ENCODE assay signal across 27 mouse cellular contexts in the genomic region with DNA sequence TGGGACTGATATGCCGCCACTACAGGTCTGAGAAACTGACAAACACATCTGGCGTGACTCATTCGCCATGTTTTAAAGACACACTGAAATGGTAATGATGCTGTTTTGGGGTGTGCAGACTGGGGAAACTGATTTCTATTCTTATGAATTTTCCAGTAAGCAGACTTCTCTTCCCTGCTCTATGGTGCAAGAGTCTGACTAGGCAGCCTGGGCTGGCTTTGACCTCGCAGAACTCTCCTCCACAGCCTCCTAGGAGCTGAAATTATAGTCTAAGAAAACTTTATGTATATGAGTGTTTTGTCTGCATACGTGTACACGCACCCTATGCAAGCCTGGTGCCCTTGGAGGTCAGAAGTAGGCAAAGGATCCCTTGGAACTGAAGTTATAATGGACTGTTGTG. TPM values are rescaled to one million over a fixed set of nuclear protein-coding genes. Genes with fewer than 3 reads are reported as not detected.
DNase-seq lines count a peak whose midpoint lies in the region.
"Had no signal": no experiment of that assay in that cellular context is flagged by ENCODE, and none has a peak within 500 bp of the region (broad histone marks: within the 10 kb centered on the region; RNA-seq: fewer than 3 reads in every experiment).

No protein-coding gene starts in this region.

- H3K27me3 ChIP-seq in embryonic facial prominence, embryonic 10.5 days (replicated peaks; ENCODE audit: low read depth, poor library complexity, severe bottlenecking), result no peaks in the 10 kb centered on the region
- H3K27me3 ChIP-seq: embryonic facial prominence, embryonic 13.5 days; forebrain, embryonic 15.5 days; hindbrain, embryonic 12.5 days; intestine, embryonic 15.5 days; liver, embryonic 13.5 days; neural tube, embryonic 12.5 days; Patski had no signal

- H3K9me3 ChIP-seq in embryonic facial prominence, embryonic 10.5 days, result no peaks in the 10 kb centered on the region
- H3K9me3 ChIP-seq: embryonic facial prominence, embryonic 13.5 days; forebrain, embryonic 10.5 days; forebrain, embryonic 15.5 days; hindbrain, embryonic 12.5 days; intestine, embryonic 15.5 days; liver, embryonic 13.5 days; neural tube, embryonic 12.5 days had no signal

- 90% methylated on average over 6 of the region's 6 CpGs for WGBS in embryonic facial prominence, embryonic 10.5 days

- DNase-seq in adrenal gland, adult 8-10 months, result peak; percentile 1
- DNase-seq in adrenal gland, adult 18-20 months (ENCODE audit: low spot score in 2 of 2), result no peak
- DNase-seq in cerebellum, adult 9-10 months, result peak; percentile 22
- DNase-seq in cerebellum, postnatal 4 days (ENCODE audit: low spot score in 2 of 2), result no peak
- DNase-seq in lung, postnatal 10 days, result peak; percentile 0
- DNase-seq in lung, postnatal 4 days, result no peak
- peak; percentile 23 for DNase-seq in testis, postnatal 10 days (ENCODE audit: low spot score)
- DNase-seq in embryonic facial prominence, embryonic 10.5 days (ENCODE audit: low spot score), result no peak
- DNase-seq: embryo, embryonic 11 days; gastrocnemius, postnatal 14 days; heart, postnatal 36 days; kidney, adult 2 months; left cerebral cortex, postnatal 4 days; liver, embryonic 13.5 days; right cerebral cortex, adult 18-20 months; spleen, adult 18-20 months; thymus, adult 2 months had no signal

- H3K4me3 ChIP-seq in embryonic facial prominence, embryonic 10.5 days, result no peak overlapping the region
- H3K4me3 ChIP-seq: embryonic facial prominence, embryonic 13.5 days; forebrain, embryonic 10.5 days; forebrain, embryonic 15.5 days; hindbrain, embryonic 12.5 days; intestine, embryonic 15.5 days; layer of hippocampus, adult 2 months; liver, embryonic 13.5 days; myocyte; neural tube, embryonic 12.5 days had no signal

- H3K27ac ChIP-seq in embryonic facial prominence, embryonic 10.5 days (replicated peaks), result no peak overlapping the region
- H3K27ac ChIP-seq: embryonic facial prominence, embryonic 13.5 days; forebrain, embryonic 10.5 days; forebrain, embryonic 15.5 days; hindbrain, embryonic 12.5 days; hindbrain, postnatal 0 days; intestine, embryonic 15.5 days; liver, embryonic 13.5 days; neural tube, embryonic 12.5 days had no signal

- peaks cover 35% of the 10 kb centered on the region for H3K4me1 ChIP-seq in embryonic facial prominence, embryonic 10.5 days

- peaks cover 81% of the 10 kb centered on the region for H3K36me3 ChIP-seq in embryonic facial prominence, embryonic 10.5 days (replicated peaks)

RNA-seq across cellular contexts. Expression of a gene that starts 45.2 kb away (rescaled TPM):
- total RNA-seq in adrenal gland, adult 8-10 months (2022), result 100 to 1,000 TPM in 2 of 4 experiments, 10 to 100 TPM in 2; 85.7 to 181 (median 114) TPM
- total RNA-seq in adrenal gland, adult 18-20 months (2021), result 100 to 1,000 TPM in 1 of 2 experiments, 10 to 100 TPM in 1; 74.7 to 123 TPM
- 7.3 and 8.7 TPM in 2 replicates for polyA plus RNA-seq in embryonic facial prominence, embryonic 10.5 days (2016; fragmentation: Nextera tagmentation; extraction: Ambion mirVana)

Comparison
In these comparisons a context has a peak if more than half of its experiments do, and no peak if none do; other contexts are left out.
1. DNase-seq: peak in adrenal gland, adult 8-10 months (single experiment), cerebellum, adult 9-10 months (single experiment), lung, postnatal 10 days (single experiment) and testis, postnatal 10 days (single experiment); none in adrenal gland, adult 18-20 months (0 of 2), cerebellum, postnatal 4 days (0 of 2), lung, postnatal 4 days (0 of 2) and embryonic facial prominence, embryonic 10.5 days (single experiment).